Mouse (Mus musculus): ENCODE data around the gene Ints5. TPM values are rescaled to one million over a fixed set of nuclear protein-coding genes. Genes with fewer than 3 reads are reported as not detected.

Ints5 gene
- polyA plus RNA-seq, 1 experiment from 2014 or later, result 23.9 TPM

DNA sequence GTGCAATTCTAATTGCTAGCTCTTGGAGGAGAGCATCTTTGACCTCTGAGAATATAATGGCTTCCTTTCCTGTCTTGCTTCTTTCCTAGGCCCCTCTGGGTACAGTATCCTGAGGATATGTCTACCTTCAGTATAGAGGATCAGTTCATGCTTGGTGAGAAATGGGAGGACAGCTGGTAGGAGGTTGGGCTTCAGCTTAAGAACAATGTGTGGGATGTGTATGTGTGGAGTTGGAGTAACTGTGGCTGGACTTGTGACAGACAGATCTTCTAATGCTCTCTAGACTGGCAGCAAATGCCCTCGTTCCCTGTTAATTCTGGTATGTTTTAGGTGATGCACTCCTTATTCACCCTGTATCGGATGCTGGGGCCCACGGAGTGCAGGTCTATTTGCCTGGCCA lies 21.4 kb downstream of the Ints5 start:
- H3K27me3 ChIP-seq (replicated peaks), result no peaks in the 10 kb centered on the region
- H3K4me3 ChIP-seq, result no peak overlapping the region
- peaks cover 81% of the 10 kb centered on the region for H3K36me3 ChIP-seq
- H3K4me1 ChIP-seq, result no peaks in the 10 kb centered on the region
- 92% methylated on average over 3 of the region's 3 CpGs for WGBS
- no peak overlapping the region for H3K4me2 ChIP-seq
- H3K9ac ChIP-seq, result no peak overlapping the region
- H3K9me3 ChIP-seq, result no peaks in the 10 kb centered on the region
- ATAC-seq (ENCODE audit: extremely low read depth, insufficient number of reproducible peaks, low FRiP score, low TSS enrichment), result no peak
- no peak overlapping the region for H3K27ac ChIP-seq (replicated peaks)

DNA sequence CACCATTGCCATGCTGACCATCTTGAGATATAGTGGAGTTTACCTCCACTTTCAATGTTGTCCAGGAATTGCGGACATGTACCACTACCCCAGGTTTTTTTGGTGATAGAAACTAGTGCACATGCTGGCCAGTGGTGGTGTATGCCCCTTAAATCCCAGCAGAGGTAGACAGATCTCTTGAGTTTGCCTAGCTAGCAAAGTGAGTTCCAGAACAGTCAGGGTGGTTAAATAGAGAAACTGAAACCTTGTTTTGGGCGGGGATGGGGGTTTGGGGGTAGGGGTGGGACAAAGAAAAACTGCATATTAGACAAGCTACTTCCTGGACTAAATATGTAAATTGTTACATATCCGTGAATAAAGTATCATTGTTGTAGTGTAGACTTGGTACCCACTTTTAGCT lies 26.2 kb downstream of the Ints5 start:
- peaks cover 15% of the 10 kb centered on the region for H3K4me1 ChIP-seq
- no peak overlapping the region for H3K27ac ChIP-seq (replicated peaks)
- ATAC-seq (ENCODE audit: extremely low read depth, insufficient number of reproducible peaks, low FRiP score, low TSS enrichment), result no peak
- H3K4me2 ChIP-seq, result no peak overlapping the region
- H3K4me3 ChIP-seq, result no peak overlapping the region
- no peaks in the 10 kb centered on the region for H3K9me3 ChIP-seq
- 92% methylated on average over 3 of the region's 3 CpGs for WGBS
- peaks cover 48% of the 10 kb centered on the region for H3K36me3 ChIP-seq
- H3K27me3 ChIP-seq (replicated peaks), result no peaks in the 10 kb centered on the region
- no peak overlapping the region for H3K9ac ChIP-seq

DNA sequence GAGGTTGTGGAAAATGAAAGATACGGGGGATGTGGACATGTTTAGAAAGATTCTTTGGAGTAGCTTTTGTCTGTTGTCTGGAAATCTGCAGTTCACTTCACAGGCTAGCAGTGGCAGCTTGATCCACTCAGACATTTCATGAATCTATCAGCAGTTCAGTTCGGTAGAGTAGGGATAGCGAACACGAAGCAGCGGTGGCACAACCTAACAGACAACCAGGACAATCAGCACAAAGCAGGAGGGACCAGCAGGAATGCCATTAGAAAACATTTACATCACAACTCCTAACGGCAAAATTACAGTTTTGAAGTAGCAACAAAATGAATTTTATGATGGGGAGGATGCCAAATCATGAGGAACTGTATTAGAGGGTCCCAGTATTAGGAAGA lies 26.9 kb downstream of the Ints5 start:
- WGBS, result 52% methylated on average over 6 of the region's 6 CpGs
- ATAC-seq (ENCODE audit: extremely low read depth, insufficient number of reproducible peaks, low FRiP score, low TSS enrichment), result no peak

DNA sequence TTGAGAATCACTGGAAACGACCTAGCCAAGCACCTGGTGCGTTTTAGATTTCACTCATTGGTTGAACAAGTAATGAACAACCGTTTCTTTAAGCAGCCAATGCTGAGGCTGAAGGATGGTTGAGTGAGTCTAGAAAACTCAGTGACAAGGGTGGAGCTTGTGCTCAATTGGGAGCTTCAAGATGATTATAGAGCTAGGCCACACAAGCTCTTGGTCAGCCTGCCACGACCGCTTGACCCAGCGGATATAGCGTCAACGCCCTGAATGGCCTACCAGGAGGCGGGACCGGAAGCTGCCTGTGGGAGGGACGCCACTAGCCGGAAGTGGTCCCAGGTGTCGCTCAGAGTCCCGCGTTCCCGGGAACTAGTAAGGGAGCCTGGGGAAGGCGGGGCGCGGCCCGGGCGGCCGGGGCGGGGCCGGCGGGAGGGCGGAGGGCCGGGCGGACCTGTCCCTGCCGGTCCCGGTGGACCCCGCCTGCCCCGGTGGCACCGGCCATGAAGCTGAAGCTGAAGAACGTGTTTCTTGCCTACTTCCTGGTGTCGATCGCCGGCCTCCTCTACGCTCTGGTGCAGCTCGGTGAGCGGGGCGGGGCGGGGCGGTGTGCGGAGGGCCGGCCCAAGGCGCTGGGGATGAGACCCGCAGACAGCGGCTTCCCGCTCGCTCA lies 27.4 kb downstream of the Ints5 start, which contains the start of gene B3gat3:
Gene B3gat3, plus strand, starts transcription at position 302 of the 664 bp plus-strand sequence.
- H3K4me3 ChIP-seq, result peak within 1 kb of the TSS; percentile 72
- no peaks in the 10 kb centered on the region for H3K9me3 ChIP-seq
- peaks cover 37% of the 10 kb centered on the region for H3K36me3 ChIP-seq
- 3% methylated on average over 43 of the region's 50 CpGs for WGBS
- H3K9ac ChIP-seq, result peak within 1 kb of the TSS; percentile 91
- H3K27me3 ChIP-seq (replicated peaks), result no peaks in the 10 kb centered on the region
- H3K4me2 ChIP-seq, result peak within 1 kb of the TSS; percentile 91
- peak; percentile 95 for ATAC-seq (ENCODE audit: extremely low read depth, insufficient number of reproducible peaks, low FRiP score, low TSS enrichment)
- H3K27ac ChIP-seq (replicated peaks), result peak within 1 kb of the TSS; percentile 89
- H3K4me1 ChIP-seq, result peaks cover 15% of the 10 kb centered on the region

More for the DNA sequence above, 26.9 kb downstream of the Ints5 start:
- H3K36me3 ChIP-seq, result peaks cover 41% of the 10 kb centered on the region
- H3K27ac ChIP-seq (replicated peaks), result peak overlapping the region; percentile 89
- peak overlapping the region; percentile 91 for H3K4me2 ChIP-seq
- no peaks in the 10 kb centered on the region for H3K9me3 ChIP-seq
- peaks cover 15% of the 10 kb centered on the region for H3K4me1 ChIP-seq
- H3K4me3 ChIP-seq, result peak overlapping the region; percentile 72
- H3K27me3 ChIP-seq (replicated peaks), result no peaks in the 10 kb centered on the region
- peak overlapping the region; percentile 91 for H3K9ac ChIP-seq

DNA sequence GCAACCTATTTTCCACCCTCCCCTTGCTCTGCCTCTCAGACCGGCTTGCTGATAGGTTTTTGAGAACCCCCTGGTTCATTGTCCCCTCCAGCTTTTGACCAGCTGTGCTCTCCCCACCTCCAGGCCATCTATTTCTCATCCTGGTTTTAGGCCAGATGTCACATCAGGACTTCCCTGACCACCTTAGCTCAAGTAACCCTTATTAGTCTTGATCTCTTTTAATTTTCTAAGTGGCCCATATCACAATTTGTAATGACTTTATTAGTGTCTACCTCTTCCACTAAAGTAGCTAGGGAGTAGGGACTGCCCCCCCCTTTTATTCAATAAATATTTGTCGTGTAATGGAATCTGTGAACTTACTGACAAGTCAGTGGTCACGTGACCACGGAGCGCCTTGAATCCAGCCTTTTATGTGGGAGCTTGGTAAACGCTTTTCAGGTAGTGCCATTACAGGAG lies 28.1 kb downstream of the Ints5 start:
- H3K4me2 ChIP-seq, result peak overlapping the region; percentile 91
- H3K9me3 ChIP-seq, result no peaks in the 10 kb centered on the region
- peak overlapping the region; percentile 72 for H3K4me3 ChIP-seq
- 1% methylated on average over 6 of the region's 6 CpGs for WGBS
- H3K36me3 ChIP-seq, result peaks cover 37% of the 10 kb centered on the region
- H3K4me1 ChIP-seq, result peaks cover 15% of the 10 kb centered on the region
- no peaks in the 10 kb centered on the region for H3K27me3 ChIP-seq (replicated peaks)
- peak overlapping the region; percentile 91 for H3K9ac ChIP-seq
- peak overlapping the region; percentile 89 for H3K27ac ChIP-seq (replicated peaks)
- 0 out of 2 replicates have a peak, but pooled peaks have one; percentile 4 for ATAC-seq (ENCODE audit: extremely low read depth, insufficient number of reproducible peaks, low FRiP score, low TSS enrichment)

DNA sequence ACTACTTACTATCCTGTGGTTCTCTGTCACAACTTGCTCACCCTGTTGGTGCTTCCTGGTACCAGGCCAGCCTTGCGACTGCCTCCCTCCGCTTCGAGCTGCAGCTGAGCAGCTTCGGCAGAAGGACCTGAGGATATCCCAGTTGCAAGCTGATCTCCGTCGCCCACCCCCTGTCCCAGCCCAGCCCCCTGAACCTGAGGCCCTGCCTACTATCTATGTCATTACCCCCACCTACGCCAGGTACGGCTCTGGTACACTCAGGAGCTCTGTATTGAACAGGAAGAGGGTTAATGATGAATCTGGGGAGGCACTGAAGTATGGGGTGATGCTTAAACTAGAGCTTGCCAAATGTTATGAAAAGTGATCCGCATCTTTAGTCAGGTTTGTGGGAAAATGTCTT lies 28.9 kb downstream of the Ints5 start:
- ATAC-seq (ENCODE audit: extremely low read depth, insufficient number of reproducible peaks, low FRiP score, low TSS enrichment), result no peak
- peaks cover 37% of the 10 kb centered on the region for H3K36me3 ChIP-seq
- WGBS, result 80% methylated on average over 9 of the region's 9 CpGs
- no peaks in the 10 kb centered on the region for H3K9me3 ChIP-seq
- H3K4me1 ChIP-seq, result peaks cover 15% of the 10 kb centered on the region
- H3K4me3 ChIP-seq, result peak overlapping the region; percentile 72
- H3K9ac ChIP-seq, result peak overlapping the region; percentile 91
- peak overlapping the region; percentile 91 for H3K4me2 ChIP-seq
- H3K27ac ChIP-seq (replicated peaks), result no peak overlapping the region
- H3K27me3 ChIP-seq (replicated peaks), result no peaks in the 10 kb centered on the region

DNA sequence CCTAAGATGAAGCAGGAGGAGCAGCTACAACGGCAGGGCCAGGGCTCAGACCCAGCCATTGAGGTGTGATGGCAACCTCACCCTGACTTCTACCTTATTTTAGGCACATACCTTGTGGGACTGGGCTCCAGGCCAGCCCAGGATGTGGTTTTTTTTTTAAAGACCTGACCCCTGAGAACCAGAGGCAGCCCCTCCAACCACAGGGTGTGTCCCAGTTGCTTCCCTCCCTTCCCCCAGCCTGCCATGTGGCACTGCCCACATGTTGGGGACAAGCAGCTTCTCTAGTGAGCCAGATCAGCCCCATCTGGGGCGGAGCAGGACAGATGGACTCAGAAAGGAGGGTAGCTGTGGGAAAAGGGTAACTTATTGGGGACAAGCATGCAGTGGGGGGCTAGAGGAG lies 34.0 kb downstream of the Ints5 start:
- Histone ChIP-seq H3K27ac (replicated peaks) (no peak overlapping the region), H3K4me3 (no peak overlapping the region), H3K4me1 (peaks cover 23% of the 10 kb centered on the region), H3K9me3 (no peaks in the 10 kb centered on the region), H3K27me3 (replicated peaks) (no peaks in the 10 kb centered on the region), H3K9ac (no peak overlapping the region), H3K36me3 (peaks cover 50% of the 10 kb centered on the region), H3K4me2 (no peak overlapping the region)
- 87% methylated on average over 2 of the region's 2 CpGs for WGBS
- ATAC-seq (ENCODE audit: extremely low read depth, insufficient number of reproducible peaks, low FRiP score, low TSS enrichment), result no peak

DNA sequence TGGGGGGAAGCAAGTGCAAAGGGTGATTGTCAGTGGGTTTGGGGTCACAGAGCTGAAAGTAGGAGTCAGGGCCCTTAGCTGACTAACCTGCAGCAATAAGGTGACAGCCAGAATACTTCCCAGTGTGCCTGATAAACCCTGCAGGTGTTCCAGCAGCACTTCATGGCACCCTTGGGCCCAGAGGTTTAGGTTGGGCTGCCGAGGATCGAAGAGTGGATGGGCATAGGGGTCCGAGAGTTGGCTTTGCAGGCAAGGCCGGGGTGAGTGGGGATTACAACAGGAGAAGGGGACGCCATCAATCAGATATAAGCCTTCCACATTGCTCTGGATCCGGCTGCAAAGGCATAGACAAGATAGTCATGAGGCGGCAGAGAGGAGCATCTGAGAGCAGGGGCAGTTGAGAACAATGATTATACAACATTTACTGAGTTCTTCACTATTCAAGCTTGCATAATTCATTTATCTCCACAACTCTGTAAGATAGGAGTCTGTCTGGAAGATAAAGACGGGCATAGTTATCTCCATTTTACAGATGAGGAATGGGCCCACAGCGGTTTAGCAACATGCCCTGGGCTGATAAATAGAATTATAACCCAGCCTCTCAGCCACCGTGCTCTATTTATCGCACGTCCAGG lies 35.2 kb downstream of the Ints5 start:
- Histone ChIP-seq H3K36me3 (peaks cover 49% of the 10 kb centered on the region), H3K27ac (replicated peaks) (no peak overlapping the region), H3K4me3 (no peak overlapping the region), H3K4me1 (peaks cover 21% of the 10 kb centered on the region), H3K4me2 (no peak overlapping the region), H3K27me3 (replicated peaks) (no peaks in the 10 kb centered on the region), H3K9ac (no peak overlapping the region), H3K9me3 (no peaks in the 10 kb centered on the region)
- 77% methylated on average over 12 of the region's 12 CpGs for WGBS
- ATAC-seq (ENCODE audit: extremely low read depth, insufficient number of reproducible peaks, low FRiP score, low TSS enrichment), result no peak

DNA sequence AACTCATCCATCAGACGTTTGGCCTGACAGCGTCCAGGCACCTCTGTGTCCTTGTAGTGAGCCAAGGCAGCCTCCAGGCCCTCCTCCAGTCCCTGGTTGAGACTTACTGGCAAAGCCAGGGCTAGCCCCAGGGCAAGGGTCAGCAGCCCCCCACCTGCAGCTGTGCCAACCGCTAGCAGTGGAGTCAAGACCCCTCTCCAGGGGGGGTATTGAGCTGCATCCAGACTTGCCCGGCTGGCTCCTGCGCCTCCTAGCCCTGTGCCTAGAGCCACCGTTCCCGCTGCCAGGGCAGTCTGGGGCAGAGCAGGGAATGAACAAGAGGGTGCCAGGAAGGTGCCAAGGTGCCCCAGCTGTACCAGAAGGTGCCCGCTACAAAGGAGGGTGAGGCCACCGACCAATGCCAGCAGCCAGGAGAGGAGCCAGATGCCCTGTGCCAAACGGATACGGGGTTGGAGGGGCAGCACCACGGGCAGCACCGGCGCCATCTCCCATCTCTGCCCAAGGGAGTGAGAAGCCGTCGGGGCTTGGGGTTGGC lies 36.0 kb downstream of the Ints5 start:
- Histone ChIP-seq H3K9me3 (no peaks in the 10 kb centered on the region), H3K4me2 (peak overlapping the region; percentile 87), H3K9ac (peak overlapping the region; percentile 91), H3K4me1 (peaks cover 21% of the 10 kb centered on the region), H3K4me3 (peak overlapping the region; percentile 89), H3K27me3 (replicated peaks) (no peaks in the 10 kb centered on the region), H3K27ac (replicated peaks) (peak overlapping the region; percentile 82), H3K36me3 (peaks cover 50% of the 10 kb centered on the region)
- ATAC-seq (ENCODE audit: extremely low read depth, insufficient number of reproducible peaks, low FRiP score, low TSS enrichment), result no peak
- 18% methylated on average over 16 of the region's 16 CpGs for WGBS

DNA sequence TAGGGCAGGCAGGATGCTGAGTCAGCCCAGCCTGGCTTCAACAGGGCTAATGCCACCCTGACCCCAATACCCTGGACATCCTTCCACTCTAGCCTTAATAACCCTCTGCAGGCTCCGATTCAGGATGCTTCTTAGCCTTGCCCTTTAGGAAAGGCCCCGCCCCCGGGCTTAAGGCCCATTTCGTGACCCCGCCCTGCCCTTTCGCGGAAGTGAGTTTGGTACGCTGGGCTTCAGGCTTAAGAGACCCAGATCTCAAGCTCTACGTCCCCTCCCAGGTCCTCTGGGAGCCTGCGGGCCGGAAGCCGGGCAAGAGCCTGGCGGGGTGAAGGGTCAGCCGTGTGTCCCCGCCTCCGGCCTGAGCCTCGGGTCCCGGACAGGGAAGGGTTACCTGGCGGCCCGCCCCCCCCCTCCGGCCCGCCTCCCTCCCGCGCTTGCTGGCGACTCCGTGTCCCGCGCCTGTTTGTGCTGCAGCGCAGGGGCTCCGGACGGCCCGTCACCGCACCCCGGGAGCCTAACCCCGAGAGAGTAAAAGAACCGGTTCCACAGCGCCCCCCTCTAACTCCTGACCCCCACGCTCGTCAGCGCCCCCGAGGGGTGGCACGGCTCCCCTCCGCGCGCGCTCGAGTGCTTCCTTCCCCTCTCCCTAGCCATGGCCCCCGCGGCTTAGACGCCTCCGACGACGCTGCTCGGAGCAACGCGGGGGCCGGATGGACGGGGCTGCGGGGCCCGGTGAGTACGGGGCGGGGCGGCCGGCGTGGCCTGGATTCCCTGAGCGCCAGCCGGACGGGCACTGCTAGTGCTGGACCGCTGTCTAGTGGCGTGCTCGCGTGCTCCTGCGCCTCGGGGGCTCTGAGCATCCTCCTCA lies 36.7 kb downstream of the Ints5 start, which contains the start of the genes Rom1 and Eml3:
Gene Rom1, minus strand, starts transcription at position 133 of the 865 bp plus-strand sequence.
Gene Eml3, plus strand, starts transcription at position 329 of the 865 bp plus-strand sequence.
- WGBS, result under 1% methylated on average over 71 of the region's 74 CpGs
- peak; percentile 78 for ATAC-seq (ENCODE audit: extremely low read depth, insufficient number of reproducible peaks, low FRiP score, low TSS enrichment)
- Histone ChIP-seq H3K36me3 (peaks cover 54% of the 10 kb centered on the region), H3K27me3 (replicated peaks) (no peaks in the 10 kb centered on the region), H3K27ac (replicated peaks) (peak within 1 kb of the TSS; percentile 82), H3K9me3 (no peaks in the 10 kb centered on the region), H3K4me1 (peaks cover 21% of the 10 kb centered on the region), H3K9ac (peak within 1 kb of the TSS; percentile 91), H3K4me3 (peak within 1 kb of the TSS; percentile 89), H3K4me2 (peak within 1 kb of the TSS; percentile 87)

DNA sequence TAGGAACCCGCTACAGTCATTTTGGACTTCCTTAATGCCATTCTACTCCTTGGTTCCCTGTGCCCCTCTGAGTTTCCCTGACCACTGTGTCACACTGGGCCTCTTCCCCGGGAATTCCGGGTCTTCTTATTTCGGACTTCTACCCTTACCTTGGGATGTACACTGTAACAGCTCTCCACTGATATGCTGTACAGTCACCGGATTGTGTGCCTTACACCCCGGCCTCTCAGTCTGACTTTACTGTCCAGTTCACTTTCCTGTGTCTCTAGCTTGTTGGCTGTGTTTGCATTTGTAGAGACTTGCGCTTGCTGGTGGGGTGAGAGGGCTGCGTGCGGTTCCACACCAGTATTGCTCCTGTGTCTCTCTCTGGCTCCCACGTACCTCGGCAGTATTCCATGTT lies 37.3 kb downstream of the Ints5 start:
- Histone ChIP-seq H3K4me2 (peak overlapping the region; percentile 87), H3K27me3 (replicated peaks) (no peaks in the 10 kb centered on the region), H3K9ac (peak overlapping the region; percentile 91), H3K4me1 (peaks cover 21% of the 10 kb centered on the region), H3K9me3 (no peaks in the 10 kb centered on the region), H3K27ac (replicated peaks) (peak overlapping the region; percentile 82), H3K4me3 (peak overlapping the region; percentile 89), H3K36me3 (peaks cover 60% of the 10 kb centered on the region)
- ATAC-seq (ENCODE audit: extremely low read depth, insufficient number of reproducible peaks, low FRiP score, low TSS enrichment), result no peak
- 6% methylated on average over 11 of the region's 11 CpGs for WGBS

Measured in heart, embryonic 13.5 days (tissue).